Mouse (Mus musculus) MEL (cell line): Measurements from ENCODE around the gene Ngp. TPM values are rescaled to one million over a fixed set of nuclear protein-coding genes. Genes with fewer than 3 reads are reported as not detected.

Experiments
- DNase-seq: peaks from one replicate; pipeline ENCODE4 v3.0.0; 2011; ENCODE audit warnings: low read depth, low spot score
- H3K27ac ChIP-seq: 2 replicates; pipeline ENCODE4 v1.5.1; 2012; ENCODE audit warnings: low read depth, mild to moderate bottlenecking, control low read depth, low read length, moderate library complexity; ENCODE audit not compliant: control insufficient read depth
- H3K27me3 ChIP-seq, 2 experiments: fragments of 150-350 bp in 1 of 2; sonication (generic) in 1 of 2; 2 replicates each; pipeline ENCODE4 v1.6.1; 2012; ENCODE audit warnings: low read length in 2 of 2, mild to moderate bottlenecking in 2 of 2, improper control_type of control experiment in 1 of 2, moderate library complexity in 1 of 2; ENCODE audit not compliant: insufficient read depth in 2 of 2, control insufficient read depth in 1 of 2
- H3K36me3 ChIP-seq, 2 experiments: 2 replicates each; pipeline ENCODE4 v1.6.1; 2012 to 2014; ENCODE audit warnings: low read length in 2 of 2, improper control_type of control experiment in 1 of 2, inconsistent platforms in 1 of 2, mild to moderate bottlenecking in 1 of 2; ENCODE audit not compliant: insufficient read depth in 2 of 2, control insufficient read depth in 1 of 2
- H3K4me1 ChIP-seq, 2 experiments: fragments of 150-350 bp in 1 of 2; sonication (generic) in 1 of 2; 2 replicates each; pipeline ENCODE4 v1.6.1; 2012; ENCODE audit warnings: low read length in 2 of 2, improper control_type of control experiment in 1 of 2, mild to moderate bottlenecking in 1 of 2; ENCODE audit not compliant: insufficient read depth in 2 of 2, control insufficient read depth in 1 of 2
- H3K4me3 ChIP-seq, 2 experiments: fragments of 150-350 bp in 1 of 2; sonication (generic) in 1 of 2; 2 replicates each; pipeline ENCODE4 v1.5.1; 2012; ENCODE audit warnings: low read depth in 2 of 2, low read length in 2 of 2, mild to moderate bottlenecking in 2 of 2, moderate library complexity in 2 of 2, control low read depth in 1 of 2, improper control_type of control experiment in 1 of 2; ENCODE audit not compliant: control insufficient read depth in 1 of 2, insufficient read depth in 1 of 2
- H3K79me2 ChIP-seq: 2 replicates; pipeline ENCODE4 v1.6.1; 2012; ENCODE audit warnings: mild to moderate bottlenecking, low read length, moderate library complexity; ENCODE audit not compliant: control insufficient read depth, poor library complexity, insufficient read depth
- H3K9ac ChIP-seq: 2 replicates; pipeline ENCODE4 v1.6.1; 2012; ENCODE audit warnings: low read depth, mild to moderate bottlenecking, control low read depth, low read length, moderate library complexity; ENCODE audit not compliant: control insufficient read depth, poor library complexity, severe bottlenecking
- H3K9me3 ChIP-seq: fragments of 150-350 bp; sonication (generic); replicated peaks from 2 replicates; pipeline ENCODE4 v1.6.1; 2012; ENCODE audit warnings: mild to moderate bottlenecking, low read length, improper control_type of control experiment, moderate library complexity; ENCODE audit not compliant: insufficient read depth
- CTCF ChIP-seq, 3 experiments: IDR thresholded peaks in 2 of 3; conservative IDR thresholded peaks in 1 of 3; 2 replicates each; pipeline ENCODE4 v1.5.1; 2011 to 2012; ENCODE audit warnings: low read length in 3 of 3, low read depth in 2 of 3, mild to moderate bottlenecking in 2 of 3, improper control_type of control experiment in 1 of 3, inconsistent platforms in 1 of 3, mixed read lengths in 1 of 3, moderate library complexity in 1 of 3; ENCODE audit not compliant: control insufficient read depth in 1 of 3, insufficient read depth in 1 of 3, poor library complexity in 1 of 3, severe bottlenecking in 1 of 3
- E2F4 ChIP-seq: IDR thresholded peaks from 2 replicates; pipeline ENCODE4 v1.6.1; 2011; ENCODE audit warnings: low read depth, low read length, improper control_type of control experiment, borderline replicate concordance
- EP300 ChIP-seq, 2 experiments: IDR thresholded peaks; 2 replicates each; pipeline ENCODE4 v1.6.1; 2011; ENCODE audit warnings: improper control_type of control experiment in 2 of 2, low read length in 2 of 2, low read depth in 1 of 2, mild to moderate bottlenecking in 1 of 2
- GABPA ChIP-seq: IDR thresholded peaks from 2 replicates; pipeline ENCODE4 v1.6.1; 2012; ENCODE audit warnings: low read depth, mild to moderate bottlenecking, inconsistent platforms, low read length, improper control_type of control experiment, moderate library complexity
- GATA1 ChIP-seq: IDR thresholded peaks from 2 replicates; pipeline ENCODE4 v1.6.1; 2011; ENCODE audit warnings: low read depth, low read length, improper control_type of control experiment
- MYB ChIP-seq: IDR thresholded peaks from 2 replicates; pipeline ENCODE4 v1.6.1; 2011; ENCODE audit warnings: mild to moderate bottlenecking, low read depth, low read length, improper control_type of control experiment
- POLR2A ChIP-seq, 2 experiments: IDR thresholded peaks; 2 replicates each; pipeline ENCODE4 v1.6.1; 2011 to 2012; ENCODE audit warnings: low read length in 2 of 2, mild to moderate bottlenecking in 2 of 2, control low read depth in 1 of 2, improper control_type of control experiment in 1 of 2, low read depth in 1 of 2, moderate library complexity in 1 of 2; ENCODE audit not compliant: control insufficient read depth in 1 of 2, insufficient read depth in 1 of 2, poor library complexity in 1 of 2
- RAD21 ChIP-seq: IDR thresholded peaks from 2 replicates; pipeline ENCODE4 v1.6.1; 2011; ENCODE audit warnings: mild to moderate bottlenecking, low read depth, low read length, improper control_type of control experiment
- SMC3 ChIP-seq: IDR thresholded peaks from 2 replicates; pipeline ENCODE4 v1.6.1; 2011; ENCODE audit warnings: low read depth, low read length, improper control_type of control experiment
- TBP ChIP-seq: IDR thresholded peaks from 2 replicates; pipeline ENCODE4 v1.8.0; 2011; ENCODE audit warnings: low read depth, low read length, improper control_type of control experiment
- UBTF ChIP-seq: IDR thresholded peaks from 2 replicates; pipeline ENCODE4 v1.6.1; 2012; ENCODE audit warnings: low read depth, mild to moderate bottlenecking, inconsistent platforms, low read length, improper control_type of control experiment, moderate library complexity, borderline replicate concordance; ENCODE audit not compliant: insufficient read depth
- USF1 ChIP-seq: IDR thresholded peaks from 2 replicates; pipeline ENCODE4 v1.6.1; 2014; ENCODE audit warnings: low read depth, mild to moderate bottlenecking, inconsistent platforms, low read length, improper control_type of control experiment, moderate library complexity
- USF2 ChIP-seq, 2 experiments: IDR thresholded peaks; 2 replicates each; pipeline ENCODE4 v1.6.1; 2011 to 2012; ENCODE audit warnings: improper control_type of control experiment in 2 of 2, low read length in 2 of 2, borderline replicate concordance in 1 of 2, inconsistent platforms in 1 of 2, low read depth in 1 of 2, mild to moderate bottlenecking in 1 of 2; ENCODE audit not compliant: insufficient read depth in 1 of 2
- ZC3H11A ChIP-seq: IDR thresholded peaks from 2 replicates; pipeline ENCODE4 v1.6.1; 2012; ENCODE audit warnings: low read depth, mild to moderate bottlenecking, inconsistent platforms, low read length, improper control_type of control experiment
- polyA plus RNA-seq, 2 experiments: library from polyadenylated mRNA; stranded (reverse) in 1 of 2; unstranded in 1 of 2; fragments of >175 nt in 1 of 2; fragments of >200 nt in 1 of 2; gene quantifications; 2 replicates each; pipeline versions ENCODE4 v1.2.1 to v1.2.4; 2012; ENCODE audit warnings: low replicate concordance in 2 of 2, low read depth in 1 of 2; ENCODE audit not compliant: insufficient read length in 2 of 2, insufficient read depth in 1 of 2, missing spikeins in 1 of 2
- total RNA-seq: library from RNA; depleted of rRNA; stranded (reverse); fragments of 300-350 nt; gene quantifications from 2 replicates; pipeline ENCODE4 v1.2.3, GENCODE M21; 2012

Ngp gene
- total and polyA plus RNA-seq, 3 experiments: not detected

DNA sequence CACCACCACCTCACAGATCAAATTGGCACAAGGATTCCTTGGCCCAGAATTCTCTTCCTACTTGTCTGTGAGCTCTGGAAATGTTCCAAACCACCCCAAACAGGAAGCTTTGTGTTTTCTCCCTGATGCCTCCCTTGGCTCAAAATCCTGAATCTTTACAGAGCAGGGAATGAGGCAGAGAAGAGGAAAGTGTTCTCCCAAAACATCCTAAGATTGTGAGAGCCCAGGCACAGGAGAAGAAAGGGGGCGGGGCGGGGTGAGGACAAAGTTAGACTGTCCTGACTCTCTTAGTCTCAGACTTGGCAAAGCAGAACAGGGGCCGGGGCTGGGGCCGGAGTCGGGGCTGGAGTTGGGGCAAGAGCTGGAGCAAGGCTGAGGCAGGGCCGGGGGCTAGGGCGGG is 6.6 kb upstream of the Ngp start:
- TF ChIP-seq POLR2A (IDR thresholded peaks at IDR 0.05; ENCODE audit: control insufficient read depth in 1 of 2, insufficient read depth in 1 of 2, low read depth in 1 of 2, low read length in 2 of 2, poor library complexity in 1 of 2) (no peak), TBP (no peak), SMC3 (no peak), GATA1 (no peak), USF1 (no peak), USF2 (IDR thresholded peaks at IDR 0.05; ENCODE audit: borderline replicate concordance in 1 of 2, insufficient read depth in 1 of 2, low read depth in 1 of 2, low read length in 2 of 2) (no peak)
- TF ChIP-seq, all 39 proteins: peak for 0
- Histone ChIP-seq H3K36me3 (no peaks in the 10 kb centered on the region), H3K4me3 (no peak overlapping the region), H3K27me3 (no peaks in the 10 kb centered on the region), H3K27ac (no peak overlapping the region), H3K9me3 (no peaks in the 10 kb centered on the region), H3K9ac (no peak overlapping the region), H3K79me2 (peaks cover 4% of the 10 kb centered on the region), H3K4me1 (peaks cover 0 to 4% of the 10 kb centered on the region in 2 experiments; a peak in 1 of 4 replicates)
- no peak for DNase-seq

DNA sequence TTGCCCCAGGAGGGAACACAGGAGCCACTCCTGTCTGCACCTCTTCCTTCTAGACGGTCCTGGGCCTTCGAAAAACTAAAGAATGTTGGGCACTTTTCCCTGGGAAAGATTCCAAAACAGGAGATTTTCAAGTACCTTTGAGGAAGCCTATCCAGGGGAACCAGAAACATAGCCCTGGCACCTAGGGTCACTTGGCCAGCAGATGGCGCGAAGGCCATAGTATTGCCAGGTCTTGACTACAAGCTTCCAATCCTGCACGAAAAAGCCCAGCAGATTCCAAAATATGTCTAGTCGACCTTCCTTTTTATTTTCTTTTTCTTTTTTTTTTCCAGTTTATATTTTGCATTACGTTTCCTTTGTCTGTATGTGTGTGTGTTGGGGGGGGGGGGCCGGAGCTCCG is 5.8 kb upstream of the Ngp start:
- H3K79me2 ChIP-seq: no peaks in the 10 kb centered on the region
- no peaks in the 10 kb centered on the region for H3K27me3 ChIP-seq
- TF ChIP-seq CTCF (IDR thresholded peaks at IDR 0.05 in 2 of 3, conservative IDR thresholded peaks at IDR 0.05 in 1 of 3; ENCODE audit: control insufficient read depth in 1 of 3, insufficient read depth in 1 of 3, low read depth in 2 of 3, low read length in 3 of 3, poor library complexity in 1 of 3, severe bottlenecking in 1 of 3) (peak; percentile 18 to 60 (median 59); a peak in 5 of 6 replicates), ZC3H11A (peak; percentile 46; the same call in 1 of the 2 replicates), RAD21 (peak; percentile 51), E2F4 (no peak), SMC3 (peak; percentile 71)
- H3K4me1 ChIP-seq: peaks cover 0 to 3% of the 10 kb centered on the region in 2 experiments; a peak in 1 of 4 replicates
- no peaks in the 10 kb centered on the region for H3K36me3 ChIP-seq
- H3K9me3 ChIP-seq: no peaks in the 10 kb centered on the region
- H3K27ac ChIP-seq: no peak overlapping the region
- no peak overlapping the region for H3K4me3 ChIP-seq
- peak; percentile 25 for DNase-seq
- no peak overlapping the region for H3K9ac ChIP-seq

DNA sequence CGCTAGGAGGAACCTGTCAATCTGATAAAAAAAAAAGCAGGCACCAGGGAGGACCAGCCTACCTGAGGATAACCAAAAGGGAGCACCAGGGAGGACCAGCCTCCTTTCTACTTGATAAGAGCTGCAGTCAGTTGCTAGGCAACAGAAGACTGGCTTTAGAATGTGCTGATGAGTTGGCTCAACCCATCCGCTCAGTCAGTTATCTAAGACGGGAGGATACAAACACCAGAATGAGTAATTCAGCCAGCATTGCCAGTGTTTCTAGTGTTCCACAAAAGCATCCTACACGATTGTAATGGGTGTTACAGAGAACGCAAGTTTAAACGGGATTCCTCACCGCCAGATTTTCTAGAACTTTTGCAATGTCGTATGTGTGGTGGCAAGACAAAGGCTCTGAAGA is 11.7 kb downstream of the Ngp start:
- Histone ChIP-seq H3K4me1 (no peaks in the 10 kb centered on the region), H3K27me3 (no peaks in the 10 kb centered on the region), H3K36me3 (no peaks in the 10 kb centered on the region; a peak in 1 of 4 replicates), H3K79me2 (no peaks in the 10 kb centered on the region), H3K9me3 (no peaks in the 10 kb centered on the region), H3K27ac (no peak overlapping the region), H3K9ac (no peak overlapping the region)
- peak; percentile 23 for DNase-seq
- no peak for TF ChIP-seq UBTF
- no peak for TF ChIP-seq EP300 (IDR thresholded peaks at IDR 0.05; ENCODE audit: low read depth in 1 of 2, low read length in 2 of 2)
- TF ChIP-seq GABPA: no peak
- TF ChIP-seq SMC3: no peak
- TF ChIP-seq TBP: no peak
- no peak for TF ChIP-seq MYB
- TF ChIP-seq, all 39 proteins: peak for 0
- no peak overlapping the region for H3K4me3 ChIP-seq
